Mouse (Mus musculus) stomach, embryonic 16.5 days (tissue): ENCODE data around the gene Arhgap24. TPM values are rescaled to one million over a fixed set of nuclear protein-coding genes. Genes with fewer than 3 reads are reported as not detected.

Experiments used
- ATAC-seq: fragments of 200-750 bp; cut with Nextera tagmentation; 2 replicates; pipeline ENCODE4 v1.8.0; 2017; ENCODE audit warnings: moderate number of reproducible peaks, moderate TSS enrichment; ENCODE audit not compliant: insufficient read depth, low FRiP score
- H3K27ac ChIP-seq: fragments of 300-500 bp; sonication (generic); 2 replicates; pipeline ENCODE4 v1.5.1; 2014; ENCODE audit warnings: low read length
- H3K27me3 ChIP-seq: fragments of 300-500 bp; sonication (generic); 2 replicates; pipeline ENCODE4 v1.6.1; 2014; ENCODE audit warnings: low read length, control low read depth, mixed read lengths; ENCODE audit not compliant: control insufficient read depth, insufficient read depth
- H3K36me3 ChIP-seq: fragments of 300-500 bp; sonication (generic); 2 replicates; pipeline ENCODE4 v1.6.1; 2014; ENCODE audit warnings: low read length; ENCODE audit not compliant: control insufficient read depth, insufficient read depth
- H3K4me1 ChIP-seq: fragments of 300-500 bp; sonication (generic); 2 replicates; pipeline ENCODE4 v1.6.1; 2014; ENCODE audit warnings: low read length, control low read depth, mixed read lengths; ENCODE audit not compliant: control insufficient read depth, insufficient read depth
- H3K4me2 ChIP-seq: fragments of 300-500 bp; sonication (generic); 2 replicates; pipeline ENCODE4 v1.6.1; 2014; ENCODE audit warnings: low read depth, low read length, mixed read lengths
- H3K4me3 ChIP-seq: fragments of 300-500 bp; sonication (generic); replicated peaks from 2 replicates; pipeline ENCODE4 v1.5.1; 2014; ENCODE audit warnings: mild to moderate bottlenecking, low read length
- H3K9ac ChIP-seq: fragments of 300-500 bp; sonication (generic); 2 replicates; pipeline ENCODE4 v1.6.1; 2014; ENCODE audit warnings: low read length
- H3K9me3 ChIP-seq: fragments of 300-500 bp; sonication (generic); replicated peaks from 2 replicates; pipeline ENCODE4 v1.6.1; 2016; ENCODE audit warnings: low read length, control low read depth; ENCODE audit not compliant: control insufficient read depth
- whole genome bisulfite sequencing: fragments of 180-500 bp; shearing (Covaris S2); extraction: QIAGEN DNeasy Blood & Tissue Kit; methylation state at CpG from one replicate; pipeline ENCODE4 v1.1.7; 2014; 5-methylcytosine and 5-hydroxymethylcytosine counted together
- polyA plus RNA-seq: library from polyadenylated mRNA; unstranded; fragments of >200 nt; fragmentation: Nextera tagmentation; extraction: Ambion mirVana; gene quantifications from 2 replicates; pipeline ENCODE4 v1.2.1, GENCODE M21; 2015

Arhgap24 gene
- polyA plus RNA-seq, result 29.6 and 32.3 TPM in 2 replicates

- Histone ChIP-seq H3K9me3 (no peaks in the 10 kb centered on the region), H3K27me3 (no peaks in the 10 kb centered on the region), H3K4me2 (peak within 1 kb of the TSS; percentile 75), H3K4me3 (peak within 1 kb of the TSS; percentile 65), H3K36me3 (no peaks in the 10 kb centered on the region), H3K9ac (peak within 1 kb of the TSS; percentile 83), H3K4me1 (peaks cover 12% of the 10 kb centered on the region), H3K27ac (peak within 1 kb of the TSS; percentile 99)
- ATAC-seq, result peak; percentile 92
- under 1% methylated on average over 44 of the region's 44 CpGs for WGBS
Observed at GRCm38 (mm10) chr5:102481215-102482211, at the start of gene Arhgap24. Arhgap24 (plus strand) TSS chr5:102481391.

- Histone ChIP-seq H3K36me3 (no peaks in the 10 kb centered on the region), H3K27ac (0 out of 2 replicates have a peak overlapping the region, but pooled peaks have one; percentile 2), H3K4me1 (peaks cover 8% of the 10 kb centered on the region), H3K9ac (no peak overlapping the region), H3K4me2 (no peak overlapping the region), H3K9me3 (no peaks in the 10 kb centered on the region), H3K27me3 (no peaks in the 10 kb centered on the region), H3K4me3 (no peak overlapping the region)
- no peak for ATAC-seq
- WGBS, result 24% methylated on average over 4 of the region's 4 CpGs
Observed at GRCm38 (mm10) chr5:102434182-102434581, 47.0 kb upstream of the Arhgap24 start.

GRCm38 (mm10) chr5:102436581-102436980 lies 44.6 kb upstream of the Arhgap24 start:
- Histone ChIP-seq H3K4me2 (no peak overlapping the region), H3K27me3 (no peaks in the 10 kb centered on the region), H3K4me1 (peaks cover 8% of the 10 kb centered on the region), H3K9me3 (no peaks in the 10 kb centered on the region), H3K9ac (no peak overlapping the region), H3K36me3 (no peaks in the 10 kb centered on the region), H3K4me3 (no peak overlapping the region), H3K27ac (no peak overlapping the region)
- no peak for ATAC-seq
- WGBS, result 66% methylated on average over 8 of the region's 8 CpGs

GRCm38 (mm10) chr5:102439119-102439877 lies 41.9 kb upstream of the Arhgap24 start:
- peak overlapping the region; percentile 36; the same call in 1 of the 2 replicates for H3K27ac ChIP-seq
- no peaks in the 10 kb centered on the region for H3K27me3 ChIP-seq
- WGBS, result 47% methylated on average over 9 of the region's 9 CpGs
- H3K4me2 ChIP-seq, result no peak overlapping the region
- peak; percentile 56 for ATAC-seq
- H3K9ac ChIP-seq, result no peak overlapping the region
- no peaks in the 10 kb centered on the region for H3K4me1 ChIP-seq
- no peaks in the 10 kb centered on the region for H3K36me3 ChIP-seq
- H3K9me3 ChIP-seq, result no peaks in the 10 kb centered on the region
- H3K4me3 ChIP-seq, result no peak overlapping the region

- H3K9ac ChIP-seq, result no peak overlapping the region
- 90% methylated on average over 9 of the region's 9 CpGs for WGBS
- H3K4me3 ChIP-seq, result no peak overlapping the region
- no peaks in the 10 kb centered on the region for H3K36me3 ChIP-seq
- no peak overlapping the region for H3K27ac ChIP-seq
- no peak for ATAC-seq
- no peak overlapping the region for H3K4me2 ChIP-seq
- peaks cover 7% of the 10 kb centered on the region; the same call in 1 of the 2 replicates for H3K4me1 ChIP-seq
- no peaks in the 10 kb centered on the region for H3K9me3 ChIP-seq
- no peaks in the 10 kb centered on the region for H3K27me3 ChIP-seq
Observed at GRCm38 (mm10) chr5:102447436-102447835, 33.8 kb upstream of the Arhgap24 start.

GRCm38 (mm10) chr5:102450897-102451296 lies 30.3 kb upstream of the Arhgap24 start:
- Histone ChIP-seq H3K9me3 (no peaks in the 10 kb centered on the region), H3K36me3 (no peaks in the 10 kb centered on the region), H3K4me3 (no peak overlapping the region), H3K27me3 (no peaks in the 10 kb centered on the region), H3K4me2 (no peak overlapping the region), H3K4me1 (peaks cover 7% of the 10 kb centered on the region; the same call in 1 of the 2 replicates), H3K9ac (no peak overlapping the region), H3K27ac (no peak overlapping the region)
- WGBS, result 84% methylated on average over 2 of the region's 2 CpGs
- ATAC-seq, result no peak

- no peak for ATAC-seq
- Histone ChIP-seq H3K4me2 (no peak overlapping the region), H3K4me1 (peaks cover 7% of the 10 kb centered on the region; the same call in 1 of the 2 replicates), H3K9me3 (no peaks in the 10 kb centered on the region), H3K27ac (no peak overlapping the region; the same call in 1 of the 2 replicates), H3K27me3 (no peaks in the 10 kb centered on the region), H3K4me3 (no peak overlapping the region), H3K36me3 (no peaks in the 10 kb centered on the region), H3K9ac (no peak overlapping the region)
- 62% methylated on average over 7 of the region's 7 CpGs for WGBS
Observed at GRCm38 (mm10) chr5:102452079-102452797, 29.0 kb upstream of the Arhgap24 start.

GRCm38 (mm10) chr5:102453324-102453723 lies 27.9 kb upstream of the Arhgap24 start:
- no peak for ATAC-seq
- H3K4me2 ChIP-seq, result no peak overlapping the region
- H3K4me3 ChIP-seq, result no peak overlapping the region
- H3K9me3 ChIP-seq, result no peaks in the 10 kb centered on the region
- H3K9ac ChIP-seq, result no peak overlapping the region
- 86% methylated on average over 2 of the region's 2 CpGs for WGBS
- H3K27ac ChIP-seq, result no peak overlapping the region
- H3K4me1 ChIP-seq, result peaks cover 7% of the 10 kb centered on the region; the same call in 1 of the 2 replicates
- H3K36me3 ChIP-seq, result no peaks in the 10 kb centered on the region
- H3K27me3 ChIP-seq, result no peaks in the 10 kb centered on the region
